Mouse (Mus musculus): ENCODE results near the gene Lamb1. TPM values are rescaled to one million over a fixed set of nuclear protein-coding genes. Genes with fewer than 3 reads are reported as not detected.

Lamb1 gene
- total and polyA plus RNA-seq, 3 experiments = 0.11 TPM; not detected in 2

DNA sequence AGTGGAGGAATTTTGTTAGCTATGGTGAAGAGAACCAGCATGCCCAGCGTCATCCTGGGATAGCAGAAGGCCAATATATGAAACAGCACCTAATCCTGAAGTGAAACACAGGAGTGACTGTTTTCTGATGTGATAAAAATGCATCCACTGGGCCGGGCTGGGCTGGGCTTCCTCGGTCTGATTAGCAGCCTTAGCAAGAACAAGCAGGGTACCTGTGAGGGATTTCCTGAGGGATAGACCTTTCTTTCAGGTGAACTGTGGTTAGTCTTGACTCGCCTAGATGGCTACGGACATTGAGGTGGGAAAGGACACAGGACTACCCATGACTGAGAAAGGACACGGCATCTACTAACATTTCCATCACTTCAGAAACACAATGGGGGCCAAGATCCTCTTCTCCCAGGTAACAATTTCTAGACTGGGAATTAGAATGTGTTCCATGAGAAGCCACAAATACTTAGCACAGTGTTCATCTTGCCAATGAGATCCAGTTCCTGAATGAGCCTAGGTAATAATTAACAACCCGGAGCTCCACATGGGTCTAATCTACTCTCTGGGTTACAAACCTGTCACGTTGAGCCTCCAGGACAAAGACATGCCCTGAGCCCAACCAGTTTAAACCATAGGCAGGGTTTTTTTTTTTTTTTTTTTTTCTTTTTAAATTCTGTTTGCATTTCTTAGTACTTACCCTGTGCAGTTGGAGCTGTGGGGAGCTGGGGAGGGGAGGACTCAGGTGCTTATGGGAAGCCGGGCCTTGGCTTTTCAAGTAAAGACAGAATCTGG, 8.7 kb upstream of the Lamb1 start:
- H3K4me1 ChIP-seq (ENCODE audit: insufficient read depth, low read depth, low read length) = no peaks in the 10 kb centered on the region
- no peaks in the 10 kb centered on the region for H3K9me3 ChIP-seq (replicated peaks)
- H3K27me3 ChIP-seq (ENCODE audit: insufficient read depth, low read length) = 0 out of 2 replicates have a peak, but pooled peaks cover 4% of the 10 kb centered on the region
- ATAC-seq (ENCODE audit: extremely low read depth, insufficient number of reproducible peaks, low FRiP score, poor library complexity, severe bottlenecking) (no peak), DNase-seq (ENCODE audit: low spot score) (no peak)
- no peaks in the 10 kb centered on the region for H3K36me3 ChIP-seq (replicated peaks)
- no peak overlapping the region for H3K4me3 ChIP-seq (ENCODE audit: low read depth, low read length)
- TF ChIP-seq GATA1 (IDR thresholded peaks at IDR 0.05; ENCODE audit: borderline replicate concordance, low read length) (no peak), GATA2 (IDR thresholded peaks at IDR 0.05; ENCODE audit: borderline replicate concordance, low read depth, low read length) (no peak), TAL1 (conservative IDR thresholded peaks at IDR 0.05; ENCODE audit: low read depth, low read length) (no peak), POLR2AphosphoS5 (IDR thresholded peaks at IDR 0.05; ENCODE audit: insufficient replicate concordance, low read depth, low read length) (no peak), CTCF (IDR thresholded peaks at IDR 0.05; ENCODE audit: low read depth, low read length) (no peak)

DNA sequence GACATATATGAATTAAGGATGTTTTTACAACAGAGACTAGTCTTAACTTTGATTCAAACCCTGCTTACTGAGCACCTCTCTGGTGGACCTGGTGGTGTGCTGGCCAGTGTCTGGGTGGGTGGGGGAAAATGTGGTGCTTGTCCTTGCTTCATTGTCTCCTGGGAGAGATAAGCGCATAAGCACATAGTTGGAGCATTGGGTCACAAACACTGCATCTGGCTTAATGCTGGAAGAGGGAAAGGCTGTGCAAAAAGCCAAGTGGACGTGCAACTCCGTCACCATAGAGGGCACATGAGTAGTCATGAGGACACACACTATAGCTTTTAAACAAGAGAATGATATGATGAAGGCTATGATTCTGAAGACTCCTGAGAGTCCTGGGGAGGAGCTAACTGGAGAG, 3.2 kb upstream of the Lamb1 start:
- TF ChIP-seq GATA2 (IDR thresholded peaks at IDR 0.05; ENCODE audit: borderline replicate concordance, low read depth, low read length) = no peak
- TF ChIP-seq CTCF (IDR thresholded peaks at IDR 0.05; ENCODE audit: low read depth, low read length) = no peak
- TF ChIP-seq GATA1 (IDR thresholded peaks at IDR 0.05; ENCODE audit: borderline replicate concordance, low read length) = no peak
- TF ChIP-seq POLR2AphosphoS5 (IDR thresholded peaks at IDR 0.05; ENCODE audit: insufficient replicate concordance, low read depth, low read length) = no peak
- TF ChIP-seq TAL1 (conservative IDR thresholded peaks at IDR 0.05; ENCODE audit: low read depth, low read length) = no peak
- DNase-seq (ENCODE audit: low spot score) = no peak
- Histone ChIP-seq H3K4me1 (ENCODE audit: insufficient read depth, low read depth, low read length) (no peaks in the 10 kb centered on the region), H3K36me3 (replicated peaks) (no peaks in the 10 kb centered on the region), H3K4me3 (ENCODE audit: low read depth, low read length) (no peak overlapping the region), H3K9me3 (replicated peaks) (no peaks in the 10 kb centered on the region), H3K27me3 (ENCODE audit: insufficient read depth, low read length) (peaks cover 20% of the 10 kb centered on the region; the same call in 1 of the 2 replicates)
- ATAC-seq (ENCODE audit: extremely low read depth, insufficient number of reproducible peaks, low FRiP score, poor library complexity, severe bottlenecking) = no peak

GRCm38 (mm10) chr12:31263921-31264320, 1.1 kb upstream of the Lamb1 start:
- ATAC-seq (ENCODE audit: extremely low read depth, insufficient number of reproducible peaks, low FRiP score, poor library complexity, severe bottlenecking) = no peak
- no peaks in the 10 kb centered on the region for H3K9me3 ChIP-seq (replicated peaks)
- TF ChIP-seq GATA2 (IDR thresholded peaks at IDR 0.05; ENCODE audit: borderline replicate concordance, low read depth, low read length) (no peak), GATA1 (IDR thresholded peaks at IDR 0.05; ENCODE audit: borderline replicate concordance, low read length) (no peak), POLR2AphosphoS5 (IDR thresholded peaks at IDR 0.05; ENCODE audit: insufficient replicate concordance, low read depth, low read length) (no peak), TAL1 (conservative IDR thresholded peaks at IDR 0.05; ENCODE audit: low read depth, low read length) (no peak), CTCF (IDR thresholded peaks at IDR 0.05; ENCODE audit: low read depth, low read length) (no peak)
- no peak for DNase-seq (ENCODE audit: low spot score)
- H3K27me3 ChIP-seq (ENCODE audit: insufficient read depth, low read length) = peaks cover 20% of the 10 kb centered on the region; the same call in 1 of the 2 replicates
- no peaks in the 10 kb centered on the region for H3K36me3 ChIP-seq (replicated peaks)
- no peaks in the 10 kb centered on the region for H3K4me1 ChIP-seq (ENCODE audit: insufficient read depth, low read depth, low read length)
- no peak overlapping the region for H3K4me3 ChIP-seq (ENCODE audit: low read depth, low read length)

GRCm38 (mm10) chr12:31265722-31266431, 843 bp downstream of the Lamb1 start:
- TF ChIP-seq POLR2AphosphoS5 (IDR thresholded peaks at IDR 0.05; ENCODE audit: insufficient replicate concordance, low read depth, low read length) (no peak), TAL1 (conservative IDR thresholded peaks at IDR 0.05; ENCODE audit: low read depth, low read length) (no peak), GATA2 (IDR thresholded peaks at IDR 0.05; ENCODE audit: borderline replicate concordance, low read depth, low read length) (no peak)
- H3K27me3 ChIP-seq (ENCODE audit: insufficient read depth, low read length) = peaks cover 20% of the 10 kb centered on the region; the same call in 1 of the 2 replicates
- H3K4me3 ChIP-seq (ENCODE audit: low read depth, low read length) = no peak overlapping the region

GRCm38 (mm10) chr12:31266686-31267085, 1.7 kb downstream of the Lamb1 start:
- Histone ChIP-seq H3K4me1 (ENCODE audit: insufficient read depth, low read depth, low read length) (no peaks in the 10 kb centered on the region), H3K36me3 (replicated peaks) (no peaks in the 10 kb centered on the region), H3K9me3 (replicated peaks) (no peaks in the 10 kb centered on the region), H3K27me3 (ENCODE audit: insufficient read depth, low read length) (peaks cover 20% of the 10 kb centered on the region; the same call in 1 of the 2 replicates), H3K4me3 (ENCODE audit: low read depth, low read length) (no peak overlapping the region)
- ATAC-seq (ENCODE audit: extremely low read depth, insufficient number of reproducible peaks, low FRiP score, poor library complexity, severe bottlenecking) (no peak), DNase-seq (ENCODE audit: low spot score) (no peak)
- TF ChIP-seq CTCF (IDR thresholded peaks at IDR 0.05; ENCODE audit: low read depth, low read length) (no peak), GATA1 (IDR thresholded peaks at IDR 0.05; ENCODE audit: borderline replicate concordance, low read length) (no peak), GATA2 (IDR thresholded peaks at IDR 0.05; ENCODE audit: borderline replicate concordance, low read depth, low read length) (no peak), TAL1 (conservative IDR thresholded peaks at IDR 0.05; ENCODE audit: low read depth, low read length) (no peak), POLR2AphosphoS5 (IDR thresholded peaks at IDR 0.05; ENCODE audit: insufficient replicate concordance, low read depth, low read length) (no peak)

More at GRCm38 (mm10) chr12:31265722-31266431, 843 bp downstream of the Lamb1 start:
- DNase-seq (ENCODE audit: low spot score) (no peak), ATAC-seq (ENCODE audit: extremely low read depth, insufficient number of reproducible peaks, low FRiP score, poor library complexity, severe bottlenecking) (no peak)
- Histone ChIP-seq H3K9me3 (replicated peaks) (no peaks in the 10 kb centered on the region), H3K4me1 (ENCODE audit: insufficient read depth, low read depth, low read length) (no peaks in the 10 kb centered on the region), H3K36me3 (replicated peaks) (no peaks in the 10 kb centered on the region)

- no peaks in the 10 kb centered on the region for H3K9me3 ChIP-seq (replicated peaks)
- ATAC-seq (ENCODE audit: extremely low read depth, insufficient number of reproducible peaks, low FRiP score, poor library complexity, severe bottlenecking) (no peak), DNase-seq (ENCODE audit: low spot score) (no peak)
- no peak overlapping the region for H3K4me3 ChIP-seq (ENCODE audit: low read depth, low read length)
- H3K36me3 ChIP-seq (replicated peaks) = no peaks in the 10 kb centered on the region
- no peak for TF ChIP-seq POLR2AphosphoS5 (IDR thresholded peaks at IDR 0.05; ENCODE audit: insufficient replicate concordance, low read depth, low read length)
- TF ChIP-seq GATA1 (IDR thresholded peaks at IDR 0.05; ENCODE audit: borderline replicate concordance, low read length) = no peak
- TF ChIP-seq GATA2 (IDR thresholded peaks at IDR 0.05; ENCODE audit: borderline replicate concordance, low read depth, low read length) = no peak
- no peak for TF ChIP-seq CTCF (IDR thresholded peaks at IDR 0.05; ENCODE audit: low read depth, low read length)
- no peak for TF ChIP-seq TAL1 (conservative IDR thresholded peaks at IDR 0.05; ENCODE audit: low read depth, low read length)
- no peaks in the 10 kb centered on the region for H3K4me1 ChIP-seq (ENCODE audit: insufficient read depth, low read depth, low read length)
- peaks cover 20% of the 10 kb centered on the region; the same call in 1 of the 2 replicates for H3K27me3 ChIP-seq (ENCODE audit: insufficient read depth, low read length)
These were observed 2.3 kb downstream of the Lamb1 start for GRCm38 (mm10) chr12:31267363-31267762.
